Mouse (Mus musculus): Measurements from ENCODE around the gene Hfm1. TPM values are rescaled to one million over a fixed set of nuclear protein-coding genes. Genes with fewer than 3 reads are reported as not detected.

Gene Hfm1
- 0.05 TPM in 1 of 2 replicates, not detected in the other for polyA plus RNA-seq (2012)

GRCm38 (mm10) chr5:106925488-106926368, at the start of gene Hfm1:
Hfm1 (minus strand) TSS chr5:106926321.

GRCm38 (mm10) chr5:106963584-106964512, 37.7 kb upstream of the Hfm1 start, which contains the start of gene Cdc7:
Cdc7 (plus strand) TSS chr5:106964322.

Other genes starting within 250 kb of the Hfm1 start
- gene Zfp644, start 229.0 kb downstream of the Hfm1 start, polyA plus RNA-seq (2012): 14.7 and 16.8 TPM in 2 replicates
- gene Cdc7, start 38.0 kb upstream of the Hfm1 start, polyA plus RNA-seq (2012): 5.0 and 5.7 TPM in 2 replicates

Measured in megakaryocyte-erythroid progenitor cell, adult 5 weeks (primary cell).